Mouse (Mus musculus) splenic B cell, adult 2 months (primary cell): Measurements from ENCODE around the gene Nhlh1.

Experiments
- DNase-seq: peaks from one replicate; pipeline ENCODE4 v3.0.0-alpha.2; 2011; ENCODE audit warnings: low read depth, low spot score
- H3K27me3 ChIP-seq: 2 replicates; pipeline ENCODE4 v1.6.1; 2012; ENCODE audit warnings: mild to moderate bottlenecking, low read length, moderate library complexity, mixed read lengths; ENCODE audit not compliant: control insufficient read depth, poor library complexity, insufficient read depth, severe bottlenecking
- H3K36me3 ChIP-seq: 2 replicates; pipeline ENCODE4 v1.6.1; 2012; ENCODE audit warnings: mild to moderate bottlenecking, low read length, moderate library complexity, mixed read lengths; ENCODE audit not compliant: control insufficient read depth, poor library complexity, insufficient read depth, severe bottlenecking

Gene Nhlh1

GRCm38 (mm10) chr1:172063291-172064023, 6.1 kb upstream of the Nhlh1 start:
- H3K36me3 ChIP-seq, result peaks cover 11% of the 10 kb centered on the region
- H3K27me3 ChIP-seq, result no peaks in the 10 kb centered on the region
- no peak for DNase-seq

- Histone ChIP-seq H3K36me3 (peaks cover 7% of the 10 kb centered on the region), H3K27me3 (no peaks in the 10 kb centered on the region)
- no peak for DNase-seq
These were observed 4.7 kb upstream of the Nhlh1 start for GRCm38 (mm10) chr1:172062101-172062500.

GRCm38 (mm10) chr1:172061217-172061616, 3.8 kb upstream of the Nhlh1 start:
- Histone ChIP-seq H3K27me3 (no peaks in the 10 kb centered on the region), H3K36me3 (peaks cover 3% of the 10 kb centered on the region)
- DNase-seq, result no peak

GRCm38 (mm10) chr1:172060659-172061058, 3.3 kb upstream of the Nhlh1 start:
- Histone ChIP-seq H3K36me3 (peaks cover under 1% of the 10 kb centered on the region), H3K27me3 (no peaks in the 10 kb centered on the region)
- DNase-seq, result no peak

- no peaks in the 10 kb centered on the region for H3K36me3 ChIP-seq
- H3K27me3 ChIP-seq, result 0 out of 2 replicates have a peak, but pooled peaks cover 2% of the 10 kb centered on the region
- no peak for DNase-seq
These were observed 1.5 kb upstream of the Nhlh1 start for GRCm38 (mm10) chr1:172058874-172059273.

- Histone ChIP-seq H3K36me3 (no peaks in the 10 kb centered on the region), H3K27me3 (0 out of 2 replicates have a peak, but pooled peaks cover 2% of the 10 kb centered on the region)
- no peak for DNase-seq
These were observed 948 bp upstream of the Nhlh1 start for GRCm38 (mm10) chr1:172058321-172058720.

GRCm38 (mm10) chr1:172056251-172056650, 1.1 kb downstream of the Nhlh1 start:
- H3K27me3 ChIP-seq, result peaks cover 2% of the 10 kb centered on the region; the same call in 1 of the 2 replicates
- no peaks in the 10 kb centered on the region for H3K36me3 ChIP-seq
- no peak for DNase-seq

GRCm38 (mm10) chr1:172053541-172054440, 3.6 kb downstream of the Nhlh1 start:
- Histone ChIP-seq H3K36me3 (no peaks in the 10 kb centered on the region), H3K27me3 (peaks cover 2% of the 10 kb centered on the region)
- DNase-seq, result no peak

- no peak for DNase-seq
- Histone ChIP-seq H3K36me3 (no peaks in the 10 kb centered on the region), H3K27me3 (peaks cover 2% of the 10 kb centered on the region)
These were observed 4.5 kb downstream of the Nhlh1 start for GRCm38 (mm10) chr1:172052766-172053279.

GRCm38 (mm10) chr1:172049131-172049782, 8.1 kb downstream of the Nhlh1 start:
- H3K27me3 ChIP-seq, result peaks cover 2% of the 10 kb centered on the region
- DNase-seq, result no peak
- H3K36me3 ChIP-seq, result no peaks in the 10 kb centered on the region

- H3K36me3 ChIP-seq, result no peaks in the 10 kb centered on the region
- no peaks in the 10 kb centered on the region; the same call in none of the 2 replicates for H3K27me3 ChIP-seq
- DNase-seq, result no peak
These were observed 9.1 kb downstream of the Nhlh1 start for GRCm38 (mm10) chr1:172048241-172048734.

- Histone ChIP-seq H3K27me3 (no peaks in the 10 kb centered on the region; the same call in 1 of the 2 replicates), H3K36me3 (no peaks in the 10 kb centered on the region)
These were observed 10.4 kb downstream of the Nhlh1 start for GRCm38 (mm10) chr1:172046938-172047337.

GRCm38 (mm10) chr1:172046410-172046809, 11.0 kb downstream of the Nhlh1 start:
- Histone ChIP-seq H3K27me3 (no peaks in the 10 kb centered on the region; the same call in 1 of the 2 replicates), H3K36me3 (no peaks in the 10 kb centered on the region)
- DNase-seq, result no peak

More at GRCm38 (mm10) chr1:172046938-172047337, 10.4 kb downstream of the Nhlh1 start:
- DNase-seq, result peak; percentile 83

- Histone ChIP-seq H3K36me3 (no peaks in the 10 kb centered on the region), H3K27me3 (no peaks in the 10 kb centered on the region)
- DNase-seq, result no peak
These were observed 27.5 kb downstream of the Nhlh1 start for GRCm38 (mm10) chr1:172029914-172030313.
